Mouse (Mus musculus): Measurements from ENCODE around the gene Fam168b.

DNA sequence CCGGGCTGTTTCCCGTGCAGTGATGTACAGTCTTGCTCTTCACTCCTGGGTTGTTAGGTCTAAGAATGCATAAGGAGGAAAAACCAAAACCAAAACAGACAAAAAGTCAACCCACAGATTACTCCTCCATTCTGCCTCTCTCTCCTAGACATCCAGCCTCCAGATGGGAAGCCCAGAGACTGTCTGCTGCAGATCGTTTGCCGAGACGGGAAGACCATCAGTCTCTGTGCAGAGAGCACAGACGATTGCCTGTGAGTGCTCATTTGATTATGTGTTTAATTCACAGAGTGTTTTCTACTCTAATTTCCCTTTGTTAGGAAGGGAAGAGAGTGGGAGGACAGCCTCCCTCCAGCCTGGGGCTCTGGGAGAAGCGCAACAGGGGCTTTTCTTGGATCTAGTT is 20.5 kb upstream of the Fam168b start:
- TF ChIP-seq MAX (IDR thresholded peaks at IDR 0.05; ENCODE audit: low read depth) (no peak), POLR2AphosphoS2 (IDR thresholded peaks at IDR 0.05; ENCODE audit: insufficient read length, low read depth) (no peak)

Data from myocyte (in vitro differentiated cells).